Mouse (Mus musculus) kidney, postnatal 25 days (tissue): ENCODE data around the gene Nln.

ENCODE experiments used
- DNase-seq, 2 experiments: peaks; one replicate each; pipeline ENCODE4 v3.0.0; 2021; ENCODE audit warnings: mixed read lengths in 2 of 2

The Nln gene

DNA sequence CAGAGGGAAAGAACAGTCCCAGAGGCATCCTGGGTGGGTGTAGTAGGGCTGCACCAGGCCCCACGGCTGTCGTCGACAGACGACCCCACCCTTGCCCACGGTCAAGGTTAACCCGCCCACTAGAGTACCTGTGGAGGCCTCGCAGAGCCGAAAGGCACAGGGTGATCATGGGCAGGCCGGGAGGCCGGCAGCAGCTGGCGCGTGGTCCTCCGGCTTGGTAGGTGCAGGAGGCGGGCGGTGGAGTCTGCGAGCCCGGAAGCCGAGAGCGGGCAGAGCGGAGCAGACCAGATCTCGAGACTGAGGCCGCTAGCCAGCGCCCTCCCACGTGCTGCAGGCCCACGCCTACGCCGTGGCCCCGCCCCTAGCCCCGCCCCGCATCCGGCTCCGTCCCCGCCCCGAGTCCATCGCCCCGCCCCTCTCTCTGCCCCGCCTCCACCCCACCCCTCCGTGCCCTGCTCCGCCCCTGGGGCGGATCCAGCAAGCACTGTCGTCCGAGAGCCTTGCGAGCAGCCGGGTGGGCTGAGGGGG is at the start of gene Nln, which contains the start of gene Sgtb:
Nln (minus strand) TSS at position 327 of the 528 bp plus-strand sequence.
Sgtb (plus strand) TSS at position 454 of the 528 bp plus-strand sequence.
- DNase-seq = peak; percentile 88 to 96

DNA sequence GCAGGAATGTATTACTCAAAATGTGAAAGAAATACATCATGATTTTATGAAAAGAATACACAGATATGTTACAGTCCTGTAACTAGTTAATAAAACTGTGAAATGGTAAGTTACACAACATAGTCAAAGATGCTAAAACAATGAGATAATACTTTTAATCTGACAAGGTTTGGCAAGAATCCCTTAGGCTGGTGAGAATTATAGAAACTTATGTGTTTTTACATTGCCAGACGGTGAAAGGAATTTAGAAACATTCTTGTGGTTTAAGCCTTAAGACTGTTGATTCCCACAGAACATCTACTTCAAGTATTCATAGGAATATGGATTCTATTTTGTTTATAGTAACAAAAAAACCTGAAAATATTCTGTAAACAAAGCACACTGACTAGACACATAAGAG is 46.3 kb upstream of the Nln start:
- DNase-seq = no peak

DNA sequence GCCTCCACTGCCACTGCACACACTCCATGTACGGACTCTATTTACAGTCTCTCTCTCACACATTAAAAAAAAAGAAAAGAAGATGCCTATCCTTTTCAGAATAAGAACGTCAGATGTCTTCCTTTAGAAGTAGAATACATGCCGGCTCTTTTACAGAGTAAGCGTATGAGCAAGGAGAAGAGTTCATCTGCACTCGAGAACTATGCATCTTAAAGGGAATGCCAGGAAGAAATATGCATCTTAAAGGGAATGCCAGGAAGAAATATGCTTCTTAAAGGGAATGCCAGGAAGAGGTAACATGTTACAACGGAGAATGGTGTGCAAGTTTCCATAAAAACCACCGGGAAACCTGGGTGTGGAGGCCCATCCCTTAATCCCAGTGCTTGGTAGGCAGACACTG is 45.7 kb upstream of the Nln start:
- no peak for DNase-seq

DNA sequence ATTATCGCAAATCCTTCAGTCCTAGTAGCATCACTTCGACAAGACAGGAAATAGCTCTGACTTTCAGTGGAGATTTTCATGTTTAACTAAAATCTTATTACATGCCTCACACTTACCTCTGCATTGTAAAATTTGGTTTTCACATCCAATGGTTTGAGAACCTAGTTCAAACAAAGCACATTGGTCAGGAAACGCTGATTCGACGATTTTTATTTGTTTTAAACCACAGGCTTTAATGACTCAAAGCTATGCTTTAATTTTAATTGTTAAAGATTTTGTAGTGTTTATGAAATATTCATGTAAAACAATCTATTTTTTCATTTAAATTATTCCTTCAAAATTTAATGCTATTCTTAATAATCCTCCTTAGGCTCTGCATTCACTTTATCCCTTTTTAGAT is 44.8 kb upstream of the Nln start:
- DNase-seq = no peak

DNA sequence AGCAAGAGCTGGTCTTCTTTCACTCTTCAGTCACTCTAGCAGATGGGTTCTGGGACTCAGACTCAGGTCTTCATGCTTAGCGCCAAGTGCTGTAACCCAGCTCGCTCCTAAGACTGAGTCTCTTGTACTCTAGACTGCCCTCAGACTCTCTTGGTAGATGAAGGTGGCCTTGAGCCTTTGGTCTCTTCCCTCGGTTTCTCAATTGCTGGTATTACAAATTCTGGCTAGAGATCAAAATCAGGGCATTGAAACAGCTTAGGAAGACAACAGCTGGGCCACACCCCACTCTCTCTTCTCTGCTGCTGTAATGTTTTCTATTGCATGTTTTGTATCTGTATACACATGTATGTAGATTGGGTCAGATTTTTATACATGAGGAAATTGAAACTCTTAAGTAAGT is 36.2 kb upstream of the Nln start:
- no peak for DNase-seq

DNA sequence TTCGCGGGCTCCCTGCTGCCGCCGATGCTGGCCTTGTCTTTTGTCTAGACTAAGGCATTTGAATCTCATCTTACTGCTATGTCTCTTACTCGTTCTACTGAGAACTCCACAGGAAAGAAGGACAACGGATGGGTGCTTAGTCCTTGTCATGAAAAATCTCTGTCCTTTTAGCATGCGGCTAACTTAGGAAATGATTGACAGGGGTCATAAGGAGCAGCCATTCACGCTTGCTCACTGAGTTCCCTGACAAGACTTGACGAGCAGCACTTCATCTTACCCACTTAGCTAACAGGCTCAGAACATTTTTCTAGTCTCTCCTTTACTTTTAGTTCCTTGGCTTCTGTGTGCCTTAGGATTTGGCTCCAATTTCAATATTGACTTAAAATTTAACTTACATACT is 35.5 kb upstream of the Nln start:
- DNase-seq = no peak

DNA sequence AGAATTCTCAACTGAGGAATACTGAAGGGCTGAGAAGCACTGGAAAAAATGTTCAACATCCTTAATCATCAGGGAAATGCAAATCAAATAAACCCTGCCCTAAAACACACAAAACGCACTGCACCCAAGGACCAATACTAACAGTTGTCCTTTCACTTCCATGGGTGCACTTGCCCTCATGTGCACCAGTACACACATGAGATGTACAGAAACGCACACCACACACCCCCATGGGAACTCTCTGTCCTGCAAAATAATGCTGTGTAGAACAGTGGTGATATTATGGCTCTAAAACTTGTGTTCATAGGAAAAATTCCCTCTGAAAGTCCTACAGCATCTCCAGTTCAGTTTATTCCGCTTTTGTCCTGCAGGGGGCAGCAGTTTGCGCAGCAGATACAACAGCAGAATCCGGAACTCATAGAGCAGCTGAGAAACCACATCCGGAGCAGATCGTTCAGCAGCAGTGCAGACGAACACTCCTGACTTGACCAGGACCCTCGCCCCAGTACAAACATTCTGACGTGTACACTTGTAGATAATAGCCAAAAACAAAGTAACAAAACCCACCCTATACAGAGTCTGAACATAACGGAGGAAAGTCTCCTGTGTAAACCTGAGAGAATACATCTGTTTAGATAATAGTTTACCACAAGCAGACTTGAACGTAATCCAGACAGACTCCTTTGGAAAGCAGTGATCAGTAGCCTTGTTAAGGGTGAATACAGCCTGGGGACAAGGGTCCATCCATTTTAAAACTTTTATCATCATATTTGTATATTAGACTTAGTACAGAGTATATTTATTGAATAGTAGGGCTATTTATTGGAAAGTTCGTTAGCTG is 30.2 kb upstream of the Nln start:
- peak; percentile 78 to 91 for DNase-seq

DNA sequence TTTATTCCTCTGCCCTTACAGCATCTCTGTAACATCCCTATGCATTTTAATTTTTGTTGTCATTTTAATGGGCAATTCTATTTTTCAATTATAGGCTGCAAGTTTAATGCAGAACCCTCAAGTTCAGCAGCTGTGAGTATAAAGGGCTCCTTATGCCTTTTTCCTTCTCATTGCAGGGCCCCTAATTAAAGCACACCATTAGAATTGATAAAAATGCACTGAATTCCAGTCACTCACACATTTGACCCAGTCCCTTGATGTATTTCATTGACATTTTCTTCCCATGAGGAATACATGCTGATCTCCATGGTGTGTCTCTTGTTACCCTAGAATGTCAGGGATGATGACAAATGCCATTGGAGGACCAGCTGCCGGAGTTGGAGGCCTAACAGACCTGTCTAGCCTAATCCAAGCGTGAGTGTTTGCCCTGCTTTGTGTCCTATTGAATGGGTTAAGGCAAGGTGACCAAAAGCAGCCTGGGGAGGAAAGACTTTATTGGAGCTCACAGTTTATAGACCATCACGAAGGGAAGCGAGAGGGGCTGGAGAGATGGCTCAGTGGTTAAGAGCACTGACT is 25.2 kb upstream of the Nln start:
- no peak for DNase-seq

DNA sequence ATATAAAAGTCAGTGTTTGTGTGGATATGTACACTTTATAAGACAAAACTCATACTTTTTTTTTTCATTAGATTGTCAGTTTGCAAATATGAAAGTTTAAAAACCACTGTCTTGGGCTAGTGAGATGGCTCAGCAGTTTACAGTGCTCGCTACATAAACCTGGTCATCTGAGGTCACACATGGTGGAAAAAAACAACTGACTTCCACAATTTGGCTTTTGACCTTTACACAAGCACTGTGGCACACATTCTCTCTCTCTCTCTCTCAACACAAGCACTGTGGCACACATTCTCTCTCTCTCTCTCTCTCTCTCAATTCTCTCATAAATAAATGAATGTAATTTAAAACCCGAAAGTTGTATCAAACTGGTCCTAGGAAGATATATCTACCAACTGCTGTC is 23.1 kb upstream of the Nln start:
- DNase-seq = no peak

DNA sequence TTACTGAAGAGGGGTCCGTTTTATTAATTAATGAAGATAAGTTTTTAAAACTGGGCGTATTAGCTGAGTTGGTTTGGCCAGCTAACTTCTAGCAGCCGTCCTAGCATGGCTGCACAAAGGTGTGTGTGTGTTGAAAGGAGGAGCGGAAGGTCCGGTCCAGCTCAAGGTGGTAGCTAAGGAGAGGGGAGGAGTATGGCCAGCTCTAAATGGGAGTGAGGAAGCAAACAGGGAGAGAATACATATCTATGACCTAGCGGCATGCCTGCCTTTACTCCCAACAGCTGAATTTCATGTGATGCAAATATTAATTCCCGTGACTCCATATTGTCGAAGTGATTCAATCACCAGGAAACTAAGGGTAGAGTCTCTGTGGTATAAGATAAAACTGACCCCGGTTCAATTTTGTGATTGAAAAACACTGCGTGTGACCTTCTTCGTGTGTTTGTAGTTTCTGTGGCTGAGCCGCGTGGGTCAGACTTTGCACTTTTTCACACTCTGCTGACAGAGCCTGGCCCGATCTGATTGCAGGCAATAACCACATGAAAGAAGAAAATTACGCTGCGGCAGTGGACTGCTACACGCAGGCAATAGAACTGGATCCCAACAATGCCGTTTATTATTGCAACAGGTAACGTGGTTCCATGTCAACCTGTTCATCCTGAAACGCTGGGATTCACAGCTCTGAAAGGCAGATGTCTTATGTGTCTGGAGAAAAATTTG is 14.4 kb upstream of the Nln start:
- DNase-seq = peak in 1 of 2 experiments; percentile 11

DNA sequence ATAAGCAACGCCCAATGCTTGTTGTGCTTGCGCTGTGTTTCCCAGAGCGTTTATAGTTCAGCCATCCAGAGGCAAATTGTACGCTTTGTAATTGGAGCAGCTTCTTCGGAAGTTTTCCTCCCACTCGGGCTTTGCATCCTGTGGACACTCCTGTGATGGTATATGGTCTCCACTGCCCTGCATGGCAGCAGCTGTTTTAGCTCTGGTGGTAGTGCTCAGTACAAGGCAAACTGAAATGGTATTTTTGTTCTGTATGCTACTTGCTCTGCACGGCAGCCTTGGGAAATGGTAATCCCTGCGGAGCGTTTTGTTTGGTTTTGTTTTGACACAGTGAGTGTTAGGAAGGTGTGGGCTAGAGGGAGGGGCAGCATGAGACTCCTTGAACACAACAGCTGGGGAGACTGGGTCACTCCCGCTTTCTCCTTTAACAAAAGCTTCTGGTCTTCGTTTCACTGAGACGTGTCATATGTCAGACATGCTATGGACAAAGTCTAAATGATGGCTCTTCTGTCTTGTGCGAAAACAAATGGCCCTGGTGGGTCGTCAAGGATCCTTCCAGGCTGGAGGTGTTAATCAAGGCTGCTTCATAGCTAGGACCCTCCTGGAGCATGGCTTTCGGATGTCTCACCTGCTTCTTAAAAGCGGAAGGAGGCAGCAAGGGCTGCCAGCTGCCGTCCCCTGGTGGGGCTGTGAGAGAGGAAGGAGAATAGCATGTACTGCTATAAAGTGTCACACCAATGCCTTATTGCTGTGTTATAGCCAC is 12.8 kb upstream of the Nln start:
- DNase-seq = no peak

DNA sequence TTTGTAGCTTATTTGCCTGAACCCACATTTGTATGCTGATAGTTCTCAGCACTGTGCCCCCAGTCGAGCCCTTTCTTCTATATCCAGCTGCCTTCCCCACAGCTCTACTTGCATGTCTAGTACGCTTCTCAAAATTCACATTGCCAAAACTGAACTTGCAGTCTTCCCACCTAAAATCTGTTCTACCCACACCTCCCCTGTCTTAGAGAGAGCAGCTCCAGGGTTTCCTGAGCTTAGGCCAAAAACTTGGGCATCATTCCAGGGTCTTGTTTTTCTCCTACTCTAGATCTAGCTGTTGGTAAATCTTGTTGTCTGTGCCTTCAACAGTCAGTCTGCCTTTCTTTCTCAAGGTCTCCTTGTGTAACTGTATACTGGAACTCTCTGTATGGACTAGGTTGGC is 5.4 kb upstream of the Nln start:
- DNase-seq = no peak

DNA sequence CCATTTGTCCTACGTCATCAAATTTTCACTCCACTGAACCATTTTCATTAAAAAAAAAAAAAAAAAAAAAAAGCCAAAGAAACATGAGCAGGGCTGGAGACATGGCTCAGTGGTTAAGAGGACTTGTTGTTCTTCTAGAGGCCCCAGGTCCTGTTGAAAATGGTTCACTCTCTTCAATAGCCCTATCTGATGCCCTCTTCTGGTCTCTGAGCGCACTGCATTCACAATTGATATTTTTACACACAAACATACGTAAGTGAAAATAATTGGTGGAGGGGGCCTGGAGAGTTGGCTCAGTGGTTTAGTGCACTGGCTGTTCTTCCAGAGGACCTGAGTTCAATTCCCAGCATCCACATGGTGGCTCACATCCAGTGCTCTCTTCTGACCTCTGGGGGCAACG is 4.4 kb upstream of the Nln start:
- DNase-seq = no peak

DNA sequence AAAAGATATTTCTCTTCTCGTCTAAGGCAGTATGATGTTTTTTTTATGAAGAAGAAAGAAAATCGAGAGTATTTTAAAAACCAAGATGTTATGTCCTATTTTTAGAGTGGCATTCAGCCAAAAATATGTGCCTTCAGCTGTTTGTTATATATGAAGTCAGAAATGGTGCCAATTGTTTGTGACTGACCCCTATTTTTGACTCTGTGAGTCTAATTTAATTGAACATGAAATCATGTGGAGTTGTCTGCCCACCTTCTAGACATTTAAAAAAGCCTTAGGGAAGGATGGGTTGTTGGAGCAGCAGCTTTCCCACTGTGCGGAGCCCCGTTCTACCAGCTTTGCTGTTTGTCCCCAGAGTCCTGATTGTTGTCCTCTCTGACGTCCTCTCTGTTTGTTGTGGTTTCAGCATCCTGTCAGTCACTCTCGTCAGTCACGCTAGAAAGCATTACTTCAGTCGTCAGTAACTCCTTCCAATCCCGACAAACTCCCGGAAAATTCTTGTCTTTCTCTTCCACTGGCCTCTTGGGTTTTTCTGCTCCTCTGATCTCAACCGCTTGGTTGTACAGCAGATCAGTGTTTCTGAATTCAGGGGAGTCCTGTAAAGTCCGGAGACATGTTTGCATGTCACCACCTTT is 3.0 kb upstream of the Nln start:
- no peak for DNase-seq

DNA sequence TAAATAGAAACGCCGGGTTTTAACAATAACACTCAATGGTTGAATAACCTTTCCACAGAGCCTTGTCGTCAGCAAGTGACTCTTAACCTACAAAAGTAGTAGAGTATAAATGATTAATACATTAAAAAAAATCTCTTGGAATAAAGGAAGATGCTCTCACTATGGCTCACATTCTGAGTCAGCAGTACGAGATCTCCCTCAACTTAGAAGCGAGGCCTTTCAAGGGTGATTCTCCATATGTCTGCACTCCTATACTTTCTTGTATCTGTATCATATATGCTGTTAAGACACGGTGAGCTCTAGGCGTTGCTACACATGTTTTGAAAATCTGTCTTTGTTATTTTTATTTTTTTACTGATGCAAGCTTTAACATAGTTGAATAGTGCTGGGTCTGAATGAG is 1.1 kb upstream of the Nln start:
- no peak for DNase-seq

DNA sequence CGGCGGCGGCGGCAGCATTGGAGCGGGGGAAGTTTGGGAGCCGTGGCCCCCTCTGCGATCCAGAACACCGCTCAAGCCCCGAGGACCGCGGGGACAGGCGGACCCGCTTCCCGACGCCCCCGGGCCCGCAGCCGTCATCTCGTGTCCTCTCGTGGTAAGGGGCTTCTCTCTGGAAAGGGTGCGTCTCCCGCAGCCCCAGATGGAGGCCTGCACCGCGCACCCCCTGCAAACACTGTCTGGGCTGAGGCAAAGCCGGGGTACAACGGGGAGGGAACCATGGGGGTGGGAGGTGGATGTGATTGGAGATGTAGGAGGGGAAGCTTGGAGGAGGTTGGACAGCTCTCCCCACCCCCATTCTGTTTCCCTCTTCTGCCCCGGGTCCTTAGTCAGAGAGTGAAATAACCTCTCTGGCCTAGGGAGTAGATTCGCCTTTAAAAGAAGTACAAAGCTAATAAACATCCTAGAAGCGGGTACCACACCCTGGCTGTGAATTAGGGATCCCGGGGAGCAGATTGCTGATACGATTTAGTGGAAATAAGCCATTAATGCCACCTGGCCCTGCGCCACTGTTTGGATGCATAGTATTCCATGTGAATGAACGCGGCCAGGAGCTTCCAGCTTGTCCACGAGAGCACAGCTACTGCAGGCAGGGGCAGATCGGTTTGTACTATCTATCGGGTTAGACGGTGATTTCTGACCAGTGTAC is 555 bp upstream of the Nln start:
- DNase-seq = peak; percentile 53 to 61

DNA sequence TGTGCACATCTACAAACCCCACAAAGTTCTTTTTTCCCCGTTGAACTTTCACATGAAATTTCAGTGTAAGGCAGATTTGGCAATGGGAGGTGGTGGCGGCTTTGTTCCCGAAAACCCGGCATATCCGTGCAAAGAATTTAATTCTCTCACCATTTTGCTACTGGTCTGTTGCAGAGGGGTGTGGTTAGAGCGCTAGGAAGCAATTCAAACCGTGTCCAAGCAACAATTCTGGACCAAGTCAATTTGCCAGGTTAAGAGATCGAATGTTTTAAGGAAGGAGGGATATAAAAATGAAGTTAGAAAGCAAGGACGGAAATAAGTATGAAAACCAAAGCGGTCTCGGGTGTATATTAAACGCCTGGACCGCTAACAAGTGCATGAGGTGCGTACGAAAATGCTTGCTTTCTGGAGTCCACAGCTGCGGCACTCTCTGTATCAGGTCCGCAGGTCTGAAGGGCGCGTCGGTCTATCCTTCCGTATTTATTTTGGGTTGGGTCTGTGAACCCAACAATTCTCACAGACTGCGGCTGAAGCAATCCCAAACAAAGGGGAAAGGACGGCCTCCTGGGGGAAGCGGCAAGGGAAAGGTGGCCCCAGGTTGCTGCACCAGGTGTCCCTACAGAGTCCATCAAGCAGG is 645 bp downstream of the Nln start:
- DNase-seq = no peak

DNA sequence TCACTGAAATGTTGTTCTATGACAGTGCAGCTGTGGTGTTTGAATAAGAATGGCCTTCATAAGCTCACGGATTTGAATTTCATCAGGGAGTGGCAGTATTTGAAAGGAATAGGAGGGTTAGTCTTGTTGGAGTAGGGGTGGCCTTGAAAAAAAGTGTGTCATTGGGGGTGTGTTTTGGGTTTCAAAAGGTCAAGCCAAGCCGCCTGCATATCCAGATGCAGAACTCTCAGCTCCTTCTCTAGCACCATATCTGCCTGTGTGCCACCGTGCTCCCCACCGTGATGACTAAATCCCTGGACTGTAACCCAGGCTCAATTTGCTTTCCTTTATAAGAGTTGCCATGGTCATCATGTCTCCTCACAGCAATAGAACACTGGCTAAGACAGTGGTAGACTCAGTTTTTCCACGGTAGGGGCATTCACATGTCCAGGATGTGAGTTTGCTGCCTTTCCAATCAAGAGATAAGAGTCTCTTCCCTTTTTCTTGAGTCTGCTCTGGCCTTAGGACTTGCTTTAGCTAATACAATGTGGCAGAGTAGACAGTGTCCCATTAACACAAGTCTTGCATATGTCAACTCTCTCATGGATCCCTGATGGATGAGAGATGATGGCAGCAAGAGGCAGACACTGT is 7.7 kb downstream of the Nln start:
- DNase-seq = no peak

DNA sequence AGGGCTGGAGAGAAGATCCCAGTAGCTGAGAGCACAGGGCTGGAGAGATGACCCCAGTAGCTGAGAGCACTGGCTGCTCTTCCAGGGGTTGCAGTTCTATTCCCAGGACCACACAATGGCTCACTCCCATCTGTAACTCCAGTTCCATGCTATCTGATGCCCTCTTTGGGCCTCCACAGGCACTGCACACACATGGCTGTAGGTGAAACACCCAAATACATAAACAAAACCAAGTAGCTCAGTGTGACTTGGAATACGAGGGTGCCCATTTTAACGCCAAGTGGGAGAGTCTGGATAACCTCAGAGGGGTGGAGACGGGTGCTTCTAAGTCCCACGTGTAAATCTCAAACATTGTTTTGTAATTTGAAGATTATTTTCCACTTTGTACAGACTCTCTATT is 9.0 kb downstream of the Nln start:
- no peak for DNase-seq

DNA sequence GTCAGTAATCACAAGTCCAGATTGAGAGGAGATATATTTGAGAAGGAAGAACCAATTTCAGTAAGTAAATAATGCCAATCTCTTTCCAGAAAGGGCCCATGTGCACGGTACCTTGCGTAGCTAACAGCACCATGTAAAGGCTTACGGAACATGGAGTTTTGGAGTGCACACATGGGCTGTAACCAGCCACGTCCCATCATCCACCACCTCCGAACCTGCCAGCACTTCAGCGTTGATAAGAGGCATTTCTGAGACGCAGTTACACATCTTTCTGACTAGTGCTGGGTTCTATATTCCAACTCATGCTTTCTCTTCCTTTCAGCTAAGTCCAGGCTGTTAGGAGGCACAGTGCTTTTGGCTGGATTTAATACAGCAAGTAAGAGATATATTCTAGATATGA is 12.2 kb downstream of the Nln start:
- DNase-seq = no peak

DNA sequence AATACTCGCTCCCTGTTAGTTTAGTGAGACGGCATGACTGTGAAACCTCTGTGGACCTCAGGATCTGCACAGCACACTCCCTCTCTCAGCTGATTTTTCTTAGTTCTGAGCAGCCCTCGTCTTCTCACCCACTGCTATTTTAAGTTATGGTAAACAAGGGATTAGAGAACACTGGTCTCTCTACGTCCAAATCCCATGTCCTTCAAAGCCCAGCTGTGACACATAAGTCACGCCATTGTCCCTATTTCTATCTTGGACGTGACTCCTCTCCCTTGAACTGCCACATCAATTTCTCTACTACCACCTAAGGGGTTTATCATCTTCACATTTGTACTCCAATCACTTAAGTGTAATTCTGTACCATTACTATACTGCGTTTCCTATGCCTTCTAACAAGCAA is 13.5 kb downstream of the Nln start:
- no peak for DNase-seq
